Mouse (Mus musculus): ENCODE results near the gene Pus10. TPM values are rescaled to one million over a fixed set of nuclear protein-coding genes. Genes with fewer than 3 reads are reported as not detected.

Pus10 gene
- total RNA-seq, 2 experiments from 2014 or later = 12.1 to 13.4 TPM

Other genes with a start within 250 kb of the Pus10 start
- 10 to 100 TPM; 39.0 to 40.9 TPM for gene Ahsa2, start 167.6 kb upstream of the Pus10 start, total RNA-seq (2021)
- under 1 TPM; 0.34 to 0.51 TPM for gene 1700093K21Rik, start 144.5 kb upstream of the Pus10 start, total RNA-seq (2021)
- 10 to 100 TPM; 47.2 to 50.8 TPM for gene 0610010F05Rik, start 32.0 kb upstream of the Pus10 start, total RNA-seq (2021)
- 10 to 100 TPM; 21.6 to 28.7 TPM for gene Pex13, start 285 bp downstream of the Pus10 start, total RNA-seq (2021)
- 1 to 10 TPM; 4.3 TPM for gene Rel, start 105.3 kb downstream of the Pus10 start, total RNA-seq (2021)
- 10 to 100 TPM; 19.1 to 19.2 TPM for gene Papolg, start 229.6 kb downstream of the Pus10 start, total RNA-seq (2021)

All from left cerebral cortex, postnatal 14 days (tissue).